Mouse (Mus musculus) hindbrain, embryonic 13.5 days (tissue): ENCODE data around the gene Dapk1. TPM values are rescaled to one million over a fixed set of nuclear protein-coding genes. Genes with fewer than 3 reads are reported as not detected.
A peak's percentile ranks its signal among the peaks of the same experiment; 100 is the strongest.

Experiments used
- ATAC-seq: fragments of 200-750 bp; cut with Nextera tagmentation; 2 replicates; pipeline ENCODE4 v1.8.0; 2017; ENCODE audit warnings: moderate TSS enrichment; ENCODE audit not compliant: low FRiP score
- H3K27ac ChIP-seq: fragments of 300-500 bp; sonication (generic); 2 replicates; pipeline ENCODE4 v1.5.1; 2015; ENCODE audit warnings: inconsistent platforms, mild to moderate bottlenecking, moderate library complexity
- H3K27me3 ChIP-seq: fragments of 300-500 bp; sonication (generic); 2 replicates; pipeline ENCODE4 v1.6.1; 2015; ENCODE audit warnings: mild to moderate bottlenecking, inconsistent platforms
- H3K36me3 ChIP-seq: fragments of 300-500 bp; sonication (generic); 2 replicates; pipeline ENCODE4 v1.6.1; 2015; ENCODE audit warnings: mild to moderate bottlenecking, inconsistent platforms
- H3K4me1 ChIP-seq: fragments of 300-500 bp; sonication (generic); replicated peaks from 2 replicates; pipeline ENCODE4 v1.6.1; 2015; ENCODE audit warnings: inconsistent platforms
- H3K4me2 ChIP-seq: fragments of 300-500 bp; sonication (generic); 2 replicates; pipeline ENCODE4 v1.6.1; 2015; ENCODE audit warnings: inconsistent platforms, mild to moderate bottlenecking, moderate library complexity
- H3K4me3 ChIP-seq: fragments of 300-500 bp; sonication (generic); 2 replicates; pipeline ENCODE4 v1.5.1; 2015; ENCODE audit warnings: mild to moderate bottlenecking, inconsistent platforms
- H3K9ac ChIP-seq: fragments of 300-500 bp; sonication (generic); 2 replicates; pipeline ENCODE4 v1.6.1; 2015; ENCODE audit warnings: mild to moderate bottlenecking, inconsistent platforms
- H3K9me3 ChIP-seq: fragments of 300-500 bp; sonication (generic); 2 replicates; pipeline ENCODE4 v1.6.1; 2016; ENCODE audit warnings: inconsistent platforms
- WGBS: fragments of 180-500 bp; shearing (Covaris S2); methylation state at CpG from one replicate; pipeline ENCODE4 v1.1.7; 2015; 5-methylcytosine and 5-hydroxymethylcytosine counted together
- polyA plus RNA-seq: library from polyadenylated mRNA; unstranded; fragments of >200 nt; fragmentation: Nextera tagmentation; extraction: Ambion mirVana; gene quantifications from 2 replicates; pipeline ENCODE4 v1.2.1, GENCODE M21; 2015

The Dapk1 gene
- 36.9 and 37.9 TPM in 2 replicates for polyA plus RNA-seq

DNA sequence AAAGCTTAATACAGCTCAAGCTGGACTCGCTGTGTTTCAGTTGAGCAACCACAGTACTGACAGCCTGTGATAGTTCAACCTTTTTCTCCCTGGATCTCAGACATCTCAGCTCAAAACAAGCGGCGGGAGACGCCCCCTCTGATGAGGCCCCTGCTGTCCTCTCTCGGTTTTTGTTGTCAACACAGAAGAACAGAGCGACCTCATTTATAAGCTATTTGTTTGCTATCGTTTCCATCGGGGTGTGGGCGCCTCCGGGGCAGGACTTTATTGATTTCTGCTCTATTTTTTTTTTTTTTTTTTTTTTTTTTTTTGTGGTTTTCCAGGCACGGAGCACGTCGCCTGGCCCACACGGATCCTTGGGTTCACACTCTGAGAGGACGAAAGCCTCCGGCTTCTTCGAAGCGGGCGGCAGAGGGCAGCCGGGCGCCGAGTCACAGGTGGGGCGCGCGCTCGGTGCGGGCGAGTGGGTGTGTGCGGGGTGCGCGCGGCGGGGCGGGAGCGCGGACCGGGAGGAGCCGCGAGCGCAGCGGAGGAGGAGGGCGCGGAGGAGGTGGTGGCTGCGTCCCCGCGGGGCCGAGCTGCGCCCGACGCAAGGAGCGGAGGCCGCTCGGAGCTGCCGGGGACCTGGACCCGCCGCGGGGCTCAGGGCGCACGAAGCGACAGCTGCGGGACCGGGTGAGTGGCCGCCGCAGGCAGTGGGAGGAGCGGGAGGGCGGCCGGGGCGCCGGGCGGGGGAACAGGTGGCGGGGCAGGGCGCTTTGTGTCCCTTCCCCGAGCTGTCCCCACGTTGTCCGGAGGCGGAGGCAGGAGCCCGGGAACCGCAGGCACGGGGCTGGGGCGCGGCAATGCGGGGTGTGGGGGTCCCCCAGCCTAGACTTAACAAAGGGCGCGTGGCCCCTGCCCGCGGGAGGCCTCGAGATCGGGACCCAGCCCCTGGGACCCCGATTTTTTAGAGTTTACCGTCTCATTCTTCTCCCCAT, at the start of gene Dapk1:
TSS of gene Dapk1 (plus strand) at position 512 of the 980 bp plus-strand sequence.
- Histone ChIP-seq H3K9ac (peak within 1 kb of the TSS; percentile 93), H3K4me3 (peak within 1 kb of the TSS; percentile 89), H3K27me3 (no peaks in the 10 kb centered on the region), H3K9me3 (no peaks in the 10 kb centered on the region), H3K4me1 (peaks cover 37% of the 10 kb centered on the region), H3K4me2 (peak within 1 kb of the TSS; percentile 65), H3K36me3 (peaks cover 9% of the 10 kb centered on the region; the same call in 1 of the 2 replicates), H3K27ac (peak within 1 kb of the TSS; percentile 95)
- WGBS = 2% methylated on average over 65 of the region's 90 CpGs
- peak; percentile 87 for ATAC-seq

DNA sequence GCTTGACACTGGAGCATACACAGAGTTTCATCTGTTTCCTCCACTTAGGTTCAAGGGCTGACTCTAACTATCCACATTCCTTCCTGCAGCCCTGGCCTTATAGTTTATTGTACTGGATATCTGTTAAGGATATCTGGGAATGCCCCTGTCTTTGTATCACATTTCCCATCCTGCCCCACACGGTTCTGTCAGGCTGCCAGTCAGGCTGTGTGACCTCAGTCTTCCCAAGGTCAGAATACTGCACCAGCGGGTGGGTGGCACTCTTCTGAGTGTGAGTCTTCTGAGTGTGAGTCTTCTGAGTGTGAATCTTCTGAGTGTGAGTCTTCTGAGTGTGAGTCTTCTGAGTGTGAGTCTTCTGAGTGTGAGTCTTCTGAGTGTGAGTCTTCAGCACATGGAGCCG, 48.4 kb upstream of the Dapk1 start:
- H3K27me3 ChIP-seq = no peaks in the 10 kb centered on the region
- H3K4me2 ChIP-seq = no peak overlapping the region
- H3K9ac ChIP-seq = no peak overlapping the region
- H3K4me1 ChIP-seq = no peaks in the 10 kb centered on the region
- H3K9me3 ChIP-seq = no peaks in the 10 kb centered on the region
- no peak overlapping the region for H3K4me3 ChIP-seq
- H3K27ac ChIP-seq = no peak overlapping the region
- no peak for ATAC-seq
- 70% methylated on average over 3 of the region's 3 CpGs for WGBS
- no peaks in the 10 kb centered on the region for H3K36me3 ChIP-seq

DNA sequence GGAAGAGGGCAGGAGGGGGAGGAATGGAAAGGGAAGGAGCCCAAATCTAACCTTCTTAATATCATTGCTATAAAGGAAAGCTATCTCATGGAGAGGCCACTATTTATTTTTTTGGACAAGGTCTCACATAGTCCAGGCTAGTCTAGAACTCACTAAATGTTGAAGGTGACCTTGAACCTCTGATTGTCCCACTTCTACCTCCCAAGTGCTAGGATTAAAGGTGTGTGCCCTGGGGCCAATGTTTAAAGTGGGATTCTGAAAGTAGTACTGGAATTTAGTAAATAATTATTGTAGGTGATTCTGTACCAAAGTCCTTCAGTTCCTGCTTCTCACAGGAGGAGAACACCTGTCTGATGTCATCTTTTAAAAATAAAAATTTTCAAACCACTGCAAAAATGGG, 45.3 kb upstream of the Dapk1 start:
- no peak for ATAC-seq
- H3K9me3 ChIP-seq = no peaks in the 10 kb centered on the region
- no peaks in the 10 kb centered on the region for H3K36me3 ChIP-seq
- no peak overlapping the region for H3K4me2 ChIP-seq
- no peak overlapping the region for H3K27ac ChIP-seq
- H3K4me3 ChIP-seq = no peak overlapping the region
- H3K27me3 ChIP-seq = no peaks in the 10 kb centered on the region
- H3K9ac ChIP-seq = no peak overlapping the region
- H3K4me1 ChIP-seq = no peaks in the 10 kb centered on the region

DNA sequence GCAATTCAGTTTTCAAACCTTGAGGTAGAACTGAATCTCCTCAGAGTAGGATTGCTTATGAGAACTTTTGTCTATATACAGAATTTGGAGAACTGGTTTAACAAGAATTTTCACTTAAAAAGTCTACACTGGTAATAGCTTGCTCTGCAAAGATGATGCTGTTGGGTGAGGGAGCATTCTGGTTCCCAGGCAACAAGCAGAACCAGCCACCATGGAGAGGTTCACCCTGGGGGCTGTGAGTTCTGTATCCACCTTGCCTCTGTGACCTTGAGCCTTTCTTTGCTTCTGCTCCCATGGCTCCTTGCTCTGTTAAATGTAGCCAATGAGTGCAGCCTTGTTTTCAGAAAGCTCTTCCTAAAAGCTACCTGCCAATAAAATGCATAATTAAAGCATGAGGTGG, 44.8 kb upstream of the Dapk1 start:
- Histone ChIP-seq H3K36me3 (no peaks in the 10 kb centered on the region), H3K4me3 (no peak overlapping the region)

DNA sequence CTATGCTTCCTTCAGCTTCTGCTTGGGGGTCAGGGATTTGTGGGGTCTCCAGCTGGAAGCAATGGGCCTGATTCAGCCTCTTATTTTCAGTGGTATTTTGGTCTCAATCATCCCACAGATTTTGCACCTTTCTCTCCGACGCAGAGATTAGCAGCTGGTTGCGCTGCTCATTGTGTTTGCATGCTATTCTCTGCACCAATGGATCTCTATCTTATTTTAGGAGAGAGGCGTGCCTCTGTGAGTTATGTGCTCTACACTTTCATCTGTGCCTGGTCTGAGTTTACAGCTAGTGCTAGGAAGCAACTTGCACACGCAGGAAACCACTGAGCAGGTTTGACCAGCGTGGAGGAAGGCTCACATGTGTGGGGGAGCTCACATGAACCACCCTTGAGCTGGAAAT, 37.4 kb upstream of the Dapk1 start:
- Histone ChIP-seq H3K4me3 (no peak overlapping the region), H3K27me3 (no peaks in the 10 kb centered on the region), H3K27ac (no peak overlapping the region), H3K4me1 (no peaks in the 10 kb centered on the region), H3K36me3 (no peaks in the 10 kb centered on the region), H3K9me3 (no peaks in the 10 kb centered on the region), H3K4me2 (no peak overlapping the region), H3K9ac (no peak overlapping the region)
- no peak for ATAC-seq
- WGBS = 83% methylated on average over 6 of the region's 6 CpGs

More for the DNA sequence above, 44.8 kb upstream of the Dapk1 start:
- Histone ChIP-seq H3K4me1 (no peaks in the 10 kb centered on the region), H3K9me3 (no peaks in the 10 kb centered on the region), H3K27ac (no peak overlapping the region), H3K9ac (no peak overlapping the region), H3K4me2 (no peak overlapping the region), H3K27me3 (no peaks in the 10 kb centered on the region)
- no peak for ATAC-seq

DNA sequence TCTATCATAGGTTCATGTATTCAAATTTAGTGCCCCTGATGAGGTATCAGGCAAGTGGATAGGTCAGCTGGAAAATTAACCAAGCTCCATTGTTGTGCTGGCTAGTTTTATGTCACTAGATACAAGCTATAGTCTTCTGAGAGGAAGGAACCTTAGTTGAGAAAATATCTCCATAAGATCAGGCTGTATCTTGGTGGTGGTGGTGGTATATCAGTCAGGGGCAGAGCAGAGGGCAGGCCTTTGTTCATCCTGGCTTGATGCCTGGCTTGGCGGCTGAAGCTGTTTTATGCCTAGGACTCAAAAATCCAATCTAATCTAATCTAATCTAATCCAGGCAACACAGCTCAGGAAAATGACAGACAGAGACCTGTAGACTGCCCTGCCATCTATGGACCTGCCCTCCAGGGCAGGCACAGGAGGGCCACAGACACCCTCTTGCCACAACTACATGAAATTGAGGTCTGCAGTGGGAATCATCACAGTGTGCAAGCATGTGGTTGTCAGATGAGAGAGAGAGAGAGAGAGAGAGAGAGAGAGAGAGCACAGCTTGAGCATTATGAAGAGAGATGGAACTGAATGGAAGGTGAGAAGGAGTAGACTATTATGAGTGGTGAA, 32.7 kb upstream of the Dapk1 start:
- Histone ChIP-seq H3K27me3 (no peaks in the 10 kb centered on the region), H3K4me1 (no peaks in the 10 kb centered on the region), H3K27ac (no peak overlapping the region), H3K9ac (no peak overlapping the region), H3K36me3 (no peaks in the 10 kb centered on the region), H3K4me3 (no peak overlapping the region), H3K9me3 (no peaks in the 10 kb centered on the region), H3K4me2 (no peak overlapping the region)
- ATAC-seq = no peak
- WGBS = 100% methylated on average over 1 of the region's 1 CpGs

DNA sequence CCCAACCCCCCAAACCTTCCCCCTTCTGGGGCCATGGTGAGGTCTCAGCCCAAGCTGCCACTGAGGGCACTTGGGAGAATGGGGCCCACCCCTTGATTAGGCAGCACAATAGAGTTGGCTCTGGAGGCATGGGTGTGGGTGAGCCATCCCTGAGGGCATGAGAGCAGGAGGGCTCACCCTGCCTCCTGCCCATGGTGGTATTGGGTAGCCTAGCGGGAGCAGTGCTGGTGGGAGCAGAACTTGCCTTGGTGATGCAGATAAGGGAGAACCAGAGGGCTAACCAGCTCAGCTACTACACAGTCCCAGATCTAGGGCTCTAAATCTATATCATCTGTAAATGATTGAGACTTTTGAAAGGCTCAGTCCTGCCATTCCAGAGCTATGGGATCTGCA, 32.2 kb upstream of the Dapk1 start:
- no peaks in the 10 kb centered on the region for H3K36me3 ChIP-seq

DNA sequence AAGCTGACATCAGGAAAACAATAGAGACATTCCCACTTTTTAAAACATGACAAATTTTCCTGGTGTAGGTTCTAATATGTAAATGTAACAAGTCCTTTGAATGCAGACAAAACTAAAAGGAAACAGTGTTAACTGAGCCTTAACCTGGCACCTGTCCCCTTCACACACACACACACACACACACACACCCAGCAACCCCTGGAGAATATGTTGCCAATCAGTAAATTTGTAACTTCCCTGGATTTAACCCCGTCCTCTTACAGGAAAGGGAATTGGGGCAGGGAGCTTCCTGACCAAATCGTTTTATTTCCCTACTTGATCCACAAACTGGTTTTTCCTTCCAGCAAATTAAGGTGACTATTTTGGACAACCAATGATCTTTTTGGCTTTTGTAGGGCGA, 28.2 kb upstream of the Dapk1 start:
- no peak for ATAC-seq
- no peak overlapping the region for H3K9ac ChIP-seq
- no peak overlapping the region for H3K4me3 ChIP-seq
- no peaks in the 10 kb centered on the region for H3K36me3 ChIP-seq
- no peak overlapping the region for H3K27ac ChIP-seq
- no peaks in the 10 kb centered on the region for H3K27me3 ChIP-seq
- H3K9me3 ChIP-seq = no peaks in the 10 kb centered on the region
- no peak overlapping the region for H3K4me2 ChIP-seq
- no peaks in the 10 kb centered on the region for H3K4me1 ChIP-seq
- 82% methylated on average over 3 of the region's 3 CpGs for WGBS

More for the DNA sequence above, 32.2 kb upstream of the Dapk1 start:
- Histone ChIP-seq H3K9ac (no peak overlapping the region), H3K9me3 (no peaks in the 10 kb centered on the region), H3K4me2 (no peak overlapping the region), H3K4me1 (no peaks in the 10 kb centered on the region), H3K27ac (no peak overlapping the region), H3K4me3 (no peak overlapping the region), H3K27me3 (no peaks in the 10 kb centered on the region)
- no peak for ATAC-seq
- 93% methylated on average over 1 of the region's 1 CpGs for WGBS

DNA sequence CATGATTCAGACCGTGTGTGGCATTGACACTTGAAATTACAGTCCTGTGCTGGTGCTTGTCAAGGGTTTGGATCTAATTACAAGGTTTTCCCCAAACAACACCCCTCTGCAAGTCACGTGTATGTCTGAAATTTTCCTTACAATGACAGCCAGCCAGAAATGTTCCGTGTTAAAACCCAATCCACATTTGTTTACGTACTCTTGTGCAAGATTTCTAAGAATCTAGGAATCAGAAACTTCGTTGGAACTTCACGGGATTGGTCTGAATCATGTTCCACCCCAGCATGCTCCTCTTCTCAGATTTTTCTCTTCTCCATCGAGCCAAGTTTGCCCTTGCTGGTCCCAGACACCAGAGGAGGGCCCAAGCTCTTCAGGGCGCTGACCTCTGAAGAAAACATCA, 27.8 kb upstream of the Dapk1 start:
- Histone ChIP-seq H3K4me1 (no peaks in the 10 kb centered on the region), H3K36me3 (no peaks in the 10 kb centered on the region), H3K27ac (no peak overlapping the region), H3K9me3 (no peaks in the 10 kb centered on the region), H3K27me3 (no peaks in the 10 kb centered on the region), H3K4me2 (no peak overlapping the region), H3K9ac (no peak overlapping the region), H3K4me3 (no peak overlapping the region)
- no peak for ATAC-seq
- WGBS = 85% methylated on average over 8 of the region's 8 CpGs

DNA sequence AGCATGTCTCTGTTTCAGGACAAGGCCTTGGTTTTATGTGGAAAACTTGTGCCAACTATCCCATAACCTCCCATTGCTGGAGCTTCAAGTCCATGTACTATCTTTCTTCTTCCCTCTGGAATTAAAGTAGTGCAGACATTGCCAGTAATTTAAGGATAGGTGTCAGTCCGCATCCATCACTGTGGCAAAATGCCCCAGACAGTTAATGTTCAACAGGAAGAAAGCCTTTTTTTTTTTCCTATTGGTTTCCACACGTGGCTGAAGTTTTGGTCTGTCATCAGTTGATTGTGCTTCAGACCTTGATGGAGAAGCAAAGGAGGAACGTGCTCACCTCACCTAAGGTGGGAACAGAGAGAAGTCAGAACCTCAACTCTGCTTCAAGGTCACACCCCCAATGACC, 23.2 kb upstream of the Dapk1 start:
- H3K4me3 ChIP-seq = no peak overlapping the region
- WGBS = 78% methylated on average over 3 of the region's 3 CpGs
- H3K9me3 ChIP-seq = no peaks in the 10 kb centered on the region
- no peak overlapping the region for H3K27ac ChIP-seq
- H3K4me1 ChIP-seq = no peaks in the 10 kb centered on the region
- H3K9ac ChIP-seq = no peak overlapping the region
- no peak overlapping the region for H3K4me2 ChIP-seq
- no peaks in the 10 kb centered on the region for H3K27me3 ChIP-seq
- ATAC-seq = no peak
- H3K36me3 ChIP-seq = no peaks in the 10 kb centered on the region

DNA sequence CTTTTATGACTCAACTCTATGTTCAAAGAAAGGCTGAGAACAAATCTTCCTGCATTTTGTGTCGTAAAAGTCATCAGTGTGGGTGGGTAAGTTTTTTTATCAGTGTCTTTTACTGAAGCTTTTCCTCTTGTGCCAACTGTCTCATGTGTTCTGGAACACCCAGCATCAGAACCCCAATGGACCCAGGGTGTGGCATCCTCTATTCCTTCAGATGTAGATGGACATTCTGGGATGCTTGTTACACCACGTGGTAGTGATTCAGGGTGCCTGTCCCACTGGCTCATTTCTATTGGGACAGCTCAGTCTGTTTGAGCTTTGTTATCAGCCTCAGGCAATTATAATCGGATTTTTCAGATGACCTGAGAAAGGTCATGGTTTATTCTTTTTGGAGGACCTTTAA, 6.9 kb upstream of the Dapk1 start:
- no peak for ATAC-seq
- 82% methylated on average over 3 of the region's 3 CpGs for WGBS

DNA sequence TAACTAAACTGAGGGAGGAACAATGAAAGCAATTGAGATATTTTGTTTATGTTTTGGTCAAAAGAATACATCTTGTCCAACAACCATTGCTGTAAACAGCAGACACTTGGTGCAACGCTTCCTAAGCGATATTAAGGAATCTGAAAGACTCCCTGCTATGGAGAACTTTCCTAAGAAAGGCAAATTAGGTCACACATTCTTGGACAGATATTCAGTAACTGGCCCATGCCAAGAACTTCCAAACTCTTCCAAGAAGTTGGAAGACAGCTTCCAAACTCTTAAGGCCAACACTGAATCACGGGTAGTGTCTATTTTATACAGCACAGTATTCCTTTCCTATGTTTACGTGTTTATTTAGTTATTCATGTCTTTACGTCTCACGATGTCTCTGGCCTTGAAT, 6.2 kb upstream of the Dapk1 start:
- H3K9me3 ChIP-seq = no peaks in the 10 kb centered on the region
- no peaks in the 10 kb centered on the region for H3K4me1 ChIP-seq
- WGBS = 89% methylated on average over 6 of the region's 6 CpGs
- no peaks in the 10 kb centered on the region for H3K36me3 ChIP-seq
- no peak overlapping the region for H3K27ac ChIP-seq
- no peak overlapping the region for H3K9ac ChIP-seq
- ATAC-seq = no peak
- H3K27me3 ChIP-seq = no peaks in the 10 kb centered on the region
- H3K4me2 ChIP-seq = no peak overlapping the region
- no peak overlapping the region for H3K4me3 ChIP-seq

More for the DNA sequence above, 6.9 kb upstream of the Dapk1 start:
- Histone ChIP-seq H3K27ac (no peak overlapping the region), H3K36me3 (no peaks in the 10 kb centered on the region), H3K27me3 (no peaks in the 10 kb centered on the region), H3K4me1 (no peaks in the 10 kb centered on the region), H3K9ac (no peak overlapping the region), H3K4me2 (no peak overlapping the region), H3K4me3 (no peak overlapping the region), H3K9me3 (no peaks in the 10 kb centered on the region)
